Mouse (Mus musculus) liver, adult (tissue): ENCODE measurements around the gene Prps1.

ENCODE experiments used
- GATA4 ChIP-seq: IDR thresholded peaks from 2 replicates; pipeline ENCODE4 v1.6.1; 2014; ENCODE audit warnings: mild to moderate bottlenecking, low read length; ENCODE audit not compliant: insufficient replicate concordance

Gene Prps1

GRCm38 (mm10) chrX:140490203-140490602 is 33.8 kb downstream of the Prps1 start:
- no peak for TF ChIP-seq GATA4

GRCm38 (mm10) chrX:140491884-140492571 is 35.6 kb downstream of the Prps1 start:
- TF ChIP-seq GATA4 = no peak

- TF ChIP-seq GATA4 = peak; percentile 50; the same call in 1 of the 2 replicates
These were observed 37.2 kb downstream of the Prps1 start for GRCm38 (mm10) chrX:140493527-140494029.

GRCm38 (mm10) chrX:140494170-140494569 is 37.8 kb downstream of the Prps1 start:
- TF ChIP-seq GATA4 = no peak

GRCm38 (mm10) chrX:140500306-140500705 is 43.9 kb downstream of the Prps1 start:
- no peak for TF ChIP-seq GATA4

- peak; percentile 66; the same call in 1 of the 2 replicates for TF ChIP-seq GATA4
These were observed 45.2 kb downstream of the Prps1 start for GRCm38 (mm10) chrX:140501401-140502301.

- TF ChIP-seq GATA4 = no peak
These were observed 47.5 kb downstream of the Prps1 start for GRCm38 (mm10) chrX:140503905-140504304.

GRCm38 (mm10) chrX:140505497-140506238 is 49.3 kb downstream of the Prps1 start:
- TF ChIP-seq GATA4 = no peak

- TF ChIP-seq GATA4 = no peak
These were observed 50.2 kb downstream of the Prps1 start for GRCm38 (mm10) chrX:140506436-140507180.

- TF ChIP-seq GATA4 = no peak
These were observed 51.0 kb downstream of the Prps1 start for GRCm38 (mm10) chrX:140507377-140507776.

GRCm38 (mm10) chrX:140509817-140510216 is 53.4 kb downstream of the Prps1 start:
- TF ChIP-seq GATA4 = no peak

- no peak for TF ChIP-seq GATA4
These were observed 54.5 kb downstream of the Prps1 start for GRCm38 (mm10) chrX:140510696-140511429.

- no peak for TF ChIP-seq GATA4
These were observed 55.6 kb downstream of the Prps1 start for GRCm38 (mm10) chrX:140511687-140512651.
